Mouse (Mus musculus): ENCODE measurements at regions not wholly inside any gene's neighbourhood (a gene's known extent, or its start where the extent isn't known, plus 50 kb on each side); places are given as distances from the start of the nearest gene placed in this dataset.

DNA sequence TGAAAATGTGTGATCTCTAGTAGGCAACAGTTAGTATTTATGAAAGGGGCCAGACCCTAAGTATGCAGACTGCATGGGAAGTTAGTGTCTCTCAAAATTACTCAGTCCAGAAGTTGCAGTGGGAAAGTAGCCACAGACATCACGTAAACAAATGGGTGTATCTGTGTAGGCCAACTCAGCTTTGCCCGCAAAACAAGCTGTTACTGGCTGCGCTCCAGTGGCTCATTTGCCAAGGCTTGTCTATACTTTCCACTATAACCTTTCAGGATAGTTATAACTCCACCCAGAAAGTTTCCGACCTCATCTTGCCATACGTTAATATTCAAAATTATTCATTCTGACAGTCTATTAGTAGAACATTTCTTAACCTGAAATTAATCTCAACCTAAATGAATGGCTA lies 222.4 kb upstream of the Atp2b1 start:
- ATAC-seq (replicated peaks; ENCODE audit: low FRiP score, poor library complexity, severe bottlenecking), result no peak

DNA sequence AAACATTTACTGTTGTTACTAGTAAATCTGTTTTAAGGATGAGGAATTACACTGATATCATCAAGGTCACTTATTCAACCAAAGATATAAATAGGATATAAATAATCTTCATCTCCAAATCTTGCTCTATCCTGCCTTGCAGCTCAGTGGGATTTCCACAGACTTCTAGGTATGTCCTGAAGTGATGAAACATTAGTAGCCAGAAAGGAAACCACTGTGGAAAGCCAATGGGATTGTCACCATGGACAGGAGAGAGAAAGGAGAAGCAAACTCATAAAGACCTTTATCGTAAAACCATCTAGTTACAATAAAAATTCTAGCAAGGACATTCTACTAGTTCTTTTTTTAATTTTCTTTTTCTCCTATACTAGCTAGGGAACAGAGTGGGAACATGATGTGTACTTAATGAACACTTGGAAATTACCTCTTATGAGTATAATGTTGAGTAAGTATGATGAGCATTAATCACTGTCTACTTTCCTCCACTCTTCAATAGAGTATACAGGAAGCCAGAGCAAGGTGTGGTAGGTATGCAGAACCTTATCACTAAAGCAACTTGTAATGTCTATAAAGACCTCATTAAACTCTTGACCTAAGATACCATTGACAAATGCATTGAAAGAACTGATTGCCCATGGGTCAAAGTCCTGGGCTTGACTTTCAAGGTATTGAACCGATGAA lies 219.4 kb upstream of the Atp2b1 start:
- no peak for ATAC-seq (replicated peaks; ENCODE audit: low FRiP score, poor library complexity, severe bottlenecking)

DNA sequence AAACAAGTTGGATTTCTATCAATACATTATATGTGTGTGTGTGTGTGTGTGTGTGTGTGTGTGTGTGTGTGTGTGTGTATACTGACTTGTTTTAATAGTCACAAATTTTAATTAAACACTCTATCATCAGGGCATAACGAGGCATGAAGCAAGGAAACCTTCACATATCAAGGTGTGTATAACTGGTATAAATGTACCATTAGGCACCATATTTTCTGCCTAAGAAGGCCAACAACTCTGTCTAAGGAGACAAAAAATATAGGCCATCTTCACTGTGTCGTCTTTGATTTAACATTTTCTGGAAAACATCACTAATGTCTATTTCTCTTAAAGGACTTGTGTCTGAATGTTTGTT lies 218.9 kb upstream of the Atp2b1 start:
- no peak for ATAC-seq (replicated peaks; ENCODE audit: low FRiP score, poor library complexity, severe bottlenecking)

DNA sequence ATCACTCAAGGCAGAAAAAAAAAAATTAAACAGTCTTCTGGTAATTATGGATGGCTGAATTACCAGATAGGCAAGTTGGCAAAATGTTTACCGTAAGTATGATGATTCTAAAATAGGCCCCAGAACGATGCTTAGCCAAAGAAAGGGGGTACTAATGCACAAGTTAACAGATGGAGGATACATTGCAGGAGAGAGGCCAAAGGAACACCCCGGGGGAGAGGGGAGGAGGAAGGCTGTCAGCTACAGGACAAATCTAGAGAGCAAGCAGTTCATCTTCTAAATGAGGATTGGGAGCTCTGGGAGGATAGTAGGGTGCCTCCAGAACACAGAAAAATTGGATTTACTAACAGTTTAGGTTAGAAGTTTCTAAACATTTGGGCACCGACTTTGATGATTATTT lies 216.3 kb upstream of the Atp2b1 start:
- no peak for ATAC-seq (replicated peaks; ENCODE audit: low FRiP score, poor library complexity, severe bottlenecking)

DNA sequence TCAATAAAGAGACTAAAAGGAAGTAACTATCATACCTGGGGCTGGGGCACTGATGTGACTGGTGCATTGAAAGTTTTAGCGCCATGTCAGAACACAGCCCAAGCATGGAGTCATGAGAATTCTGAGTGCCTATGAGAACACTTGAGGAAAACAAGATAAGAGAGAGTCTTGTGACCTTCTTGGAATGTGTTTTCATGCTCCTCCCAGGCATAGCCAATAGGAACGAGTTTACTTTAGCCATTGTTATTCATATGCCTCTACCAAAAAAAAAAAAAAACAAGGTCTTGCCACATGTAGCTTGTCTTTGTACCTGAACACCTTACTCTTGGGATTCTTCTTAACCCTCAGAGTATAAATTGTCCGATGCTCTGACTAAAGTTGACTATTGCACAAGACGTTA lies 214.6 kb upstream of the Atp2b1 start:
- no peak for ATAC-seq (replicated peaks; ENCODE audit: low FRiP score, poor library complexity, severe bottlenecking)

DNA sequence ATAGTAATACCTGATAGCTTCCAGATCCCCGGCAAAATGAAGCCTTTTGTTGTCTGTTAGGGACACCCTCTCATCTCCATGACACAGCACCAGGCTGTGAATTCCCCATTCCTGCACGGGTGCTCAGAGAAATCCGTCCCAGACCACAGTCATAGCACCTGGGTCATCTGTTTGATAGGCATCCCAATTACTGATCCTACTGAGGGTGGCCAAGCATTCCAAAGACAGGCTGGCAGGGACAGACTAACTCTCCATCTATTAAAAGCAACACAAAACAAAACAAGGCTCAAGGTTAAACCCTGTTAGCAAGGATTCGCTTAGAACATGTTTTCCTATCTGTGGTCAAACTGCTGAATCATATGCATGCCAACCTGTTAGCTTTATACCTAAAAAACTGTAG lies 213.8 kb upstream of the Atp2b1 start:
- ATAC-seq (replicated peaks; ENCODE audit: low FRiP score, poor library complexity, severe bottlenecking), result no peak

DNA sequence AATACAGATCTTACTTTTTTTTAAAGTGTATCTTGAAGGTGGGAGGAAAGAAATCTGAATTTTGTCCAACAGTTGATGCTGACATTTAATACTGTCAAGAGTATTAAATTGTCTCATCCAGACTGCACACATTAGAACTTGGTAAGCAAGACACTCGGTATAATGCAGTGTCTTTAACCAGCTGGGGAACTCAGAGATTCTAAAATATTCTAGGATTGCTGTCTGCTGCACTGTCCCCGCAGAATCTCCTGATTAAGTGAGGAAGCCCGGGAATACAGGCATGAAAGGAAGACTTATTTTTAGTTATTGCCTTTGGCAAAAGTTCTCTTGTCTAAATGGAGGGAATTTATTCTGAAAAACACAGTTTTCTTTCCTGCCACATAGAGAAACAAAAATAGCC lies 212.9 kb upstream of the Atp2b1 start:
- ATAC-seq (replicated peaks; ENCODE audit: low FRiP score, poor library complexity, severe bottlenecking), result no peak

DNA sequence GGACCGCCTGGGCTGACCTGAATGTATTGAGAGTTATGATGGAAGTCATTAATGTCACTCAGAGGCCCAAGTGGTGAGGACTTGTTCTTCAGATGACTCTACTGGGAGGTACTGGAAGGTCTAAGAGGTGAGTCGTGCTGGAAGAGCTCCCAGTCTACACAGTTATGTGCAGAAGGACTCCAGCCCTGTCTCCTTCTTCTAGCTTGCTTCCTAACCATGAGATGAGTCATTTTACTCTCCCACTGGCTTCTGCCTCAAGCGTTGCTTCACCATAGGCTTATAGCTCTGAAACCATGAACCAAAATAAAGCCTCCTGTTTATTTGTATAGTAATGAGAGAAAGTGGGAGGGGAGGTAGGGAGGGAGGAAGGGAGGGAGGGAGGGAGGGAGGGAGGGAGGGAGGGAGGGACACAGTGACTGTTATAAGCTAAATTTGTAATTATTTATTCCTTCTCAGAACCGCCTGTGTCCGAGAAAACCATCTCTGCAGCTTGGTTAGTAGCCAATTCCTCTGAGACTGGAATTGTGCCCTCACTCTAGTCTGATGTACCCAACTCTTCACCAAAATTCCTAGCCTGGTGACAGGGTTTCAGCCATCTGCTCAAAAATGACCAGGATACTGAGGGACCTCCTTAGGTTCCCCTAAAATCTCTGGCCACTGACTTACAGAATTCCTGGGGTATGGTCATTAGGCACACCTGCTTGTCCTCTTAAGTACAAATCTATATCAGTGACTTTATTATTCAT lies 211.6 kb upstream of the Atp2b1 start:
- no peak for ATAC-seq (replicated peaks; ENCODE audit: low FRiP score, poor library complexity, severe bottlenecking)

DNA sequence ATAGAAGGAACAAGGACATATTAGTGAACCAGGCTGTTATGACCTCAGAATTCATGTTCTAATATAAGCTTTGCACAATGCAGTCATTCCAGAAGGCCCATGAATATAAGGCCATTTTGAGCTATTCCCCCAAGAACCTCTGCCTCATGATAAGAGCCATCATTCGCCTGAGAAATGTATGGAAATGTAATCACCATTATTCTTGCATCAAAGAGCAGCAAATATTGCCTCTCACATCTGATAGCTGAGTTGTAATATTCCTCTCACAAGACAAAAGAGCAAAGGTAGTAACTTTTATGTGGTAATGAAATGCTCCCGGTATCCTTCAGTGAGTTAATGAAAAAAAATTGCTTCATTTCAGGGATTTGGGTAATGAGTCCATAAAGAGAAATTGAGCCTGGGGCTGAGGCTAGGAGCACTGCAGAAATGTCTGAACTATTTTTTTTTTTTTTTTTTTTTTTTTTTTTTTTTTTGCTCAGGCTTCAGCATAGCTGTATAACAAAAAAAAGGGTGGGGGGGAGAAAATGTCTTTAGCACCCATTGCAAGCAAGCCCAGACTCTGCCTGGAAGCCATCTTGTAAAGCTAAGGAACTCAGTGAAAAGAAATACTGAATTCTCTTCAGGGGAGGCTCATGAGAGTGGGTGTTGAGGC lies 210.4 kb upstream of the Atp2b1 start:
- no peak for ATAC-seq (replicated peaks; ENCODE audit: low FRiP score, poor library complexity, severe bottlenecking)

DNA sequence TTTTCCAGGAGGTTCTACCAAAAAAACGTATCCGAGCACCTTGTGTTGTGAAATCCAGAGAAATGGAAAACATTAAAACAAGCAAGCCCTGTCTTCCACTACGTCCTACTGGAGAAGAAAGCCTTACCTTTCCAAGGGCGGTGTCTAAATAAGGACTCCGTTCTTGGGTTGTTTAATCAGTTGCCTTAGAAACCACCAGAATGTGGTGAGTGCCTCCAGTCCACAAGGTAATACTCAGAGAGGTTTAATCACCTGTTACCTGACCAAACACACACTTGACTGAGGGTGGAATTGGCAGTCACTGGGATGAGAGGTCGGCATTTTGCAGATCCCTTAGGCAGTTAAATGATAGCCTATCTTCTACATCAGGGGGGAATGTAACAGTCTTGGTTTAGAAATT lies 209.6 kb upstream of the Atp2b1 start:
- no peak for ATAC-seq (replicated peaks; ENCODE audit: low FRiP score, poor library complexity, severe bottlenecking)

DNA sequence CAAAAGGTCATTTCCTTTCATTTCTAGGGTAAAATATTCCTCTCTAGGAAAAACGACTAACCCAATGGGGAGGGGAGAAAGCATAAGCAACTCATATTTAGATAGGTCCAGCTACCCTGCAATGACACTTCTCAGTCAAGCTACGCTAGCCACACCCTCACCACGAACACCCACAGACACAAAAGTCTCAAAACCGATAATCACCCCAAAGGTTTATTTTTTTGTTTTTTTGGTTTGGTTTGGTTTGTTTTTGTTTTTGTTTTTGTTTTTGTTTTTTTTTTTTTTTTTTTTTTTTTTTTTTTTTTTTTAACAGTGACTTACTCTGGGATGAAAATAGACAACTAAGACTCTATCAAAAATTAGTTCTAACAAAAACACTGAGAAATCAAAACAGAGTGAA lies 196.3 kb upstream of the Atp2b1 start:
- no peak for ATAC-seq (replicated peaks; ENCODE audit: low FRiP score, poor library complexity, severe bottlenecking)

DNA sequence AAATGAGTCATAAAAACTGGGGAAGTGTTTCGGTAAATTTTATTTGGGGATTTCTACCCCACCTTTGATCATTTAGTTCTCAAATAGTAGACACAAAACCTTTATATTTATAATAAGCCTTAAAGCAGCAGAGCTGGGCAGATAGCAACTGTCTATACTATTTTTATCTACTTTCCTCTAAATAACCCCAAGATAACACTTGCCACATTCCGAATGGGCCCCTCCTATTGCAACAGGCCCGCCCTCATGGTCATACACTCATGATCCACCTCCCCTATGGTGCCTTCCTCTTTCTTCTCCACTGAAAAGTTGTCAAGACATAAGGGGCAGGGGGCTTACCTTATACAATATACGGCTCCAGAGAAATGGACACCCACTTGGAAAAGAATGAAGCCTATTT lies 195.5 kb upstream of the Atp2b1 start:
- no peak for ATAC-seq (replicated peaks; ENCODE audit: low FRiP score, poor library complexity, severe bottlenecking)

DNA sequence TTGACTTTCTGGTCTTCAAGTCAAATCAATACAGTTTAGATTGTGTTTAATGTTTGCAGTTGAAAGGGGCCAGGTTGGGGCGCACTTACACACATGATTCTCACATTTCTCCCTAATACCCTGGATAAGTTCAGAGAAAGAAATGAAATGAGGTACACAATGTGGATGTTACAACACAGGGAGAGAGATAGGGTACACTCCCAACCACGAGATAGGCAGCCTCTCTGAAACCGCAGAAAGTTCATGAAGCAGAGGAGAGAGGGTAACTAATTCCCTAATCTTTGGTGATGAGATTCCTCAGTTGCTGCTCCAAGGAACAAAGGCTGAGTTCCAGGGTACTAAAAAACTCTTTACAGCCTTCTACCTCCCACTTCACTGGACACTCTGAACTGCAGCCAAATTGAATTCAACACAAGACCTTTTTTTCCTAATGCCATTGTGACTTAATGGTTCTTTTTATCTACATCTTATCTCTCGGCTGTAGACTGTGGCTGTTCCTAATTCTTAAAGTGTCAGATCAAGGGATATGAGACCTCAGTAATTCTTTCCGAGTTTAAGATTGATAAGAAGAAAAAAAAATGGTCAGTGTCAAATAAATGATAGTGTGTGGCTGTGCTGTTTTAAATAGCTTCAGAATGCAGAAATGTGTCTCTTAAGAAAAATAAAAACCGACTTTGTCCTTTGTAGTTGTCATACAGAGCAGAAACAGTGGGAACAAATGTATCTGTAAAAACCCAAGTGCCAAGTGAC lies 193.8 kb upstream of the Atp2b1 start:
- ATAC-seq (replicated peaks; ENCODE audit: low FRiP score, poor library complexity, severe bottlenecking), result no peak

DNA sequence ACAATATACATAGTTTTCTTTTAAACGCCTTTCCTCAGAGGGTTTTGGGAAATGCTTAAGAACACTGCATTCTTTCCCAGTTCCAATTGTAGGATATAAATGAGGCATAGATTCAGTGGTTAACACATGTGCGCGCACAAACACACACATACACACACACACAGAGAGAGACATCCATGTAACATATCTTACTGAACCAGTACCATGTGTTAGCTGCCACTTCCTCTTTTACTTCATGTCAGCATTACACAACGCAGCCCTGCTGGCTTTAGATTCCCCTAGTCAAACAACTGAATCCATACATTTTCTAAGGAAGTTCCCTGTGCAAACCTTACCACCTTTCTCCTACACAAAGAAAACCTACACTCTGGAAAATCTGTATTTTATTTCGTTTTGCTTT lies 189.1 kb upstream of the Atp2b1 start:
- ATAC-seq (replicated peaks; ENCODE audit: low FRiP score, poor library complexity, severe bottlenecking), result no peak

DNA sequence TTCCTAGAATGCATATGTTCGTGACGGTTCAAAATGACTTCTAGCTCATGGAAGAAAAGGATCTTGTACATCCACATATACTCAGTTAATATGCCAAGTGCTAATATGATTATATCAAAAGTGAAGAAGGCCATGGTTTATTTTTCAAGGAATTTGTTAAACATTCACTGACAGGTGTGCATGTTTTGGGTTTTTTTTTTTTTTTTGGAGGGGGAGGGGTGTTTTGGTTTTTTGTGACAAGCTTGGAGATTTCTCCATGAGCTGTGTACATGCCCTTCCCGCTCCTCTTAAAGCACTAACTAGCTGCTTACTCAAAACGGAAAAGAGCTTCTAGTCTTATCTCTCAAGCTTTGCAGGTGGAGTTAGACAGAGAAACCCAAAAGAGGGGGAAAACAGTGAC lies 187.1 kb upstream of the Atp2b1 start:
- ATAC-seq (replicated peaks; ENCODE audit: low FRiP score, poor library complexity, severe bottlenecking), result no peak

DNA sequence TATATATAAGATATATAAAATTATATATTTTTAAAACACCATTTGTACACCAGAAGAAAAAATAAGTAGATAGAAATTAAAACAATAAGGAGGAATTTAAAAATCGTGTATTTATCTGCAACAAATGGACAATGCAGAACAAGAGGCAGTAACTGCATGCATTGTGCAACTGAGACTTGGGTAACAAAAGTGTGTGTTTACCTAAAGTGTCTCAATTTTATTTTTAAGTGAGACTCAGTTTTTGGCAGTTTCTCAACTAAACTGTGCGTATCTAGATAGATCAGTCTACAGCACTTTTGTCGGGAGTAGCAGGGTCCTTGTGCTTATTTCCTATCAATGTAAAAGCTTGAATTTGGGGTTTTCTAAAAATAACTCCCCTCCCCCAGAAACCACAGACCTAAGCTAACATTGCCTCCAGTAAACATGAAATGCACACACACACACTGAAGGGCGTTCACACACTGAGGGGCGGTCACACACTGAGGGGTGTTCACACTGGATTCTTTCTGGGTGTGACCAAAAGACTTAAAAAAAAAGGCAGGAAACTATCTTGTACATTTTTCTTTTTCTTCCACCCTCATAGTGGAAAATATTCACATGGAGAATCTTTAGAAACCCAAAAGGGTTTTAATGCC lies 185.7 kb upstream of the Atp2b1 start:
- no peak for ATAC-seq (replicated peaks; ENCODE audit: low FRiP score, poor library complexity, severe bottlenecking)

DNA sequence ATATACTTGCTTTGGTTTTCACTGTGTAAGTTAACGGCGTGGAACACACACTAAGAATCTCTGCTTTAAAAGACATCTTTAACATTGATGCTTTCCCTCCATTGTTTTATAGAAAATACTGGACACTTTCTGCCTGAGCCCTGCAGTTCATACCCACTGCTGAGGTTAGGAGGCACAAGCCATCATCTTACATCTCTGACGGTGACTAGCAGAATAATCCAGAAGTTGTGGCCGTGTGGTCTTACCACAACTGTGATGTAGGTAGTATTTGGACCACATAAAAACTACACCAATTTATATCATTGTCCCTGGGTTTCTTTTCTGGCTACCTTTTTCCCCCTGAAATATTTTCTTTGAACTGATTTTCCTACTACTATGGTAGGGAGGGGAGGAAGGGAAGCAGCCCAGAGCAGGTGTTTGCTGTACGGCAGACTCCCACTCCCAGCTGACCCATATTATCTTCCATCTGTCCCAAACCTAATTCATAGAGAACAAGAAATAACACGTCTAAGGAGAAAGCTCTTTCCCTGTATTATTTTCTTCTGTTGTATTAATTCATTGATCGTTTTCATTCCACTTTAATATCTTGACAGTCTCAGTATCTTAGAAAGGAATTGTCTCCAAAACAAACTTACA lies 180.1 kb upstream of the Atp2b1 start:
- ATAC-seq (replicated peaks; ENCODE audit: low FRiP score, poor library complexity, severe bottlenecking), result no peak

DNA sequence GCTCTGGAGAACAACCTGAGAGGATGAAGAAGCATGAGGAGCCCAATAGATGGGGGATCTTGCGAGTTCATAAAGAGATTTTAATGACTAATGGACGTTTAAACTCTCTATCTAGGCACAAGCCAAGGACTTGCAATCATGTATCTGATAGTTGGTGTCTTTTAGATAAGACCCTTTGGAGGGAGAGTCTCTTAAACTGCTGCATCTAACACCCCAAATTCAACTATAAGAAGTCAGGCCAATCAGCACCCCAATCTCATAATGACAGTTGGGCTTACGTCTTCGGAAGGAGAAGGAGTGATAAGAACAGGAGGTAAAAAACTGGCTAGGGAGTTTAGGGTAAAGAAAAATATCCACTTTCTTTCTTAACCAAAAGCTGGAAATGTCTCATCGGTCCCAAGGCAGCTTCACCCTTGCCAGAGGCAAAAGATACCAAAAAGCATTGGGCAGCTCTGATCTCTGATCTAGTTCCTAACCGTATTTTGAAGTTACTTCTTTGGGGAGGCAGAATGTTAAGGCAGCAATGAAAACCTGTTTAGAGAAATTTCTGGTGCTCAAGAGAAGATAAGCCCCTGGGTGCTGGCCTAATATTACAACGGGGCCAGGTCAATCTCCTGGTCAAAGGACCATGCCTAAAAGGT lies 173.6 kb upstream of the Atp2b1 start:
- no peak for ATAC-seq (replicated peaks; ENCODE audit: low FRiP score, poor library complexity, severe bottlenecking)

DNA sequence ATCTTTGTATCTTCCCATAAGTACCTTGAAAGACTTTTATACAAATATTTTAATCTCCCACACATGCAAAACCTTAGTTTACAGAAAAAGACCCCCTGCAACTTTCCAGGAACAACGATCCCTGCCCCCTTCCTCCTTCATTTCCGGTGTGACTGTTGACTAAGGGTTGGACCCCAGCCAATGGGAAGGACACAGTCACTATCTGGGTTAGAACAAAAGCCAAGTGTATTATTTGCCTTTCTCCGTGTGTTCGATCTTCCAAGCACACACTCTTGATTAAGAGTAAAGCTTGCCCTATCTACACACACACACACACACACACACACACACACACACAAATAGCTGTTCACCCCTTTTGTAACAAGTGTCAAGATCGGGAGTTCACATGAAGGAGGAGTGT lies 172.8 kb upstream of the Atp2b1 start:
- ATAC-seq (replicated peaks; ENCODE audit: low FRiP score, poor library complexity, severe bottlenecking), result no peak

Measured in erythroblast, adult 5-6 weeks (primary cell).